Mouse (Mus musculus): ENCODE measurements around the gene Srp72. TPM values are rescaled to one million over a fixed set of nuclear protein-coding genes. Genes with fewer than 3 reads are reported as not detected.
"Not testable (repeated sequence)": the region's sequence is repeated elsewhere in the genome, so short reads cannot be mapped to it uniquely, and the experiment has no call there.

Srp72 gene
- polyA plus RNA-seq, 1 experiment from 2014 or later = 123 TPM

DNA sequence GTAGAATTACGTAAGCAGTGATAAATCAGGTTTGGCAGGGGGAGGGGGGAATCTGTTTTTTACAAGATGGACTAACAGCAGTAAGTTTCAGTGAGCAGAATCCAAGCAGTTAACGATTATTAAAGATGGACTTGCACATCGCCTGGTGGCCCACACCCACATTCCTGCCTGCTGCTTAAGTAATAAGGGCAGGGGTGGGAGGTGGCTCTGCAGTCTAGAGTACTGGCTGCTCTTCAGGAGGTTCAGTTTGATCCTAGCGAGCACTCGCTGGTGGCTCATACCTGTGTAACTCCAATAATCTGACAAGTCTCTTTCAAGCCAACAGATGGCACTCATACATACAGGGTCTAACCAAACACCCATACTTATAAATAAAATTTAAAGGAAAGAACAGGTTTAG lies 14.9 kb upstream of the Srp72 start:
- TF ChIP-seq CTCF (IDR thresholded peaks at IDR 0.05) = no peak
- CTCF ChIA-PET = interaction anchor here (0.6 to 1.0 kb wide), 2 partner anchors 9 to 12 kb away, joined by 3 read pairs; no protein-coding TSS in a partner anchor
- in situ Hi-C loops (cut with MboI; ENCODE audit: low pct_unique_long_range_greater_than_20kb) = loop anchor here (10.0 kb wide), 1 partner anchor 375 kb away; the partner anchor contains the start of gene Cep135
- no peak for ATAC-seq
- POLR2A ChIA-PET = interaction anchor here (0.9 kb wide), 1 partner anchor 14 kb away, joined by 5 read pairs; no protein-coding TSS in a partner anchor
- no peaks in the 10 kb centered on the region for H3K27me3 ChIP-seq
- no peak for DNase-seq (ENCODE audit: low read depth, low spot score)

DNA sequence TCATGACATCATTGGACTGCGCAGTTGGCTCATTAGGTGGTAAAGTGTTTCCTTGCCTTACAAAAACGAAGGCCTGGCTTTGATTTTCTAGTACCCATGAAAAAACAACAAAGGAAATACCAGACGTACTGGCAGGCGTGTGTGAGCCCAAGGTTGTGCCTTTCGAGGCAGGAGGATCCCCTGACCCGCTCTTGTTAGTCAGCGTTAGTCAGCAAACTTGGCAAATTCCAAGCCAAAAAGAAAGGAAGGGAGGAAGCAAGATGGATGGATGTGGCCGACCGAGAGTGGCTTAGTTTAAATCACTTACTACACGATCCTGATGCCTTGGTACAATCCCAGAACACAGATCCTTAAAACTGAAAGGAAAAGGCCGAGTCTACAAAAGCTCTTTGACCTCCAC lies 11.9 kb upstream of the Srp72 start:
- no peak for TF ChIP-seq CTCF (IDR thresholded peaks at IDR 0.05)
- CTCF ChIA-PET = interaction anchor here (1.2 kb wide), 2 partner anchors 8 to 79 kb away, joined by 3 read pairs; no protein-coding TSS in a partner anchor
- ATAC-seq = no peak
- in situ Hi-C loops (cut with MboI; ENCODE audit: low pct_unique_long_range_greater_than_20kb) = no loop called here
- no peak for DNase-seq (ENCODE audit: low read depth, low spot score)
- POLR2A ChIA-PET = interaction anchor here (0.7 kb wide), 1 partner anchor 56 kb away, joined by 3 read pairs; no protein-coding TSS in a partner anchor
- H3K27me3 ChIP-seq = no peaks in the 10 kb centered on the region

DNA sequence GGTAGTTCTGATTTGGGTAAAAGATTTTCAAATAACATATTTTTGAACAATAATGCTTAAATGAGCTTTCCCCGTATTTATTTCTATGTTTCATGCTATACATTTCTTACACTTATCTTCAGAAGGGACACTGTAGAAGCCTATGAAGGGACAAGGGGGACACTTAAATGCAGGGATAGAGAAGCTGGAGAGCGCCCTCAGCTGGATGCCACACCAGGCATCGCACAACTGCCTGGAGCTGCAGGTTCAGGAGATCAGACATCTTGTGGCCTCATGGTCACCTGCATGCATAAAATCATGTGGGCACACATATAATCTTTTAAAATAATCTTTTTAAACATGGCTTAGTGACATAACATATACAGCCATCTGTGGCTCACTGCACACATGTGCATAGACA lies 9.8 kb upstream of the Srp72 start:
- in situ Hi-C loops (cut with MboI; ENCODE audit: low pct_unique_long_range_greater_than_20kb) = no loop called here

DNA sequence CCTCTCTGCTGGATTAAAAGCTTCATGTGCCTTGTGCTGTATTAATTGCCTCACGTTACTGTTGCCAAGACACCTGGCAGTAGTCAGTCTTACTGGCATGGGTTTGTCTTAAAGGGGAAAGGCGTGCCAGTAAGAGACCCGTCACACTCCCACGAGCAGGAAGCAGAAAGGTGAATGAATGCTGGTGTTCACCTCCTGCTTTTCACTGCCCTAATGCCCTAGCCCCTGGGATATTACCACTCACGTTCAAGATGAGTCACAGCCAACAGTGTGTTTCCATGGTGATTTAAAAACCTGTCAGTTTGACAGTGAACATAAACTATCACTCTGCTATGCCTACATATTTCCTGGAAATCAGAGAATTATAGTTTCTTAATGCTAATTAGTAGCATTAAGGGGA lies 5.2 kb upstream of the Srp72 start:
- DNase-seq (ENCODE audit: low read depth, low spot score) = peak; percentile 50
- POLR2A ChIA-PET = no interaction called here
- CTCF ChIA-PET = interaction anchor here (1.2 to 1.5 kb wide), 3 partner anchors 13 to 46 kb away, joined by 3 to 4 read pairs (median 3); no protein-coding TSS in a partner anchor
- in situ Hi-C loops (cut with MboI; ENCODE audit: low pct_unique_long_range_greater_than_20kb) = no loop called here
- no peaks in the 10 kb centered on the region for H3K27me3 ChIP-seq
- peak; percentile 68 for ATAC-seq
- TF ChIP-seq CTCF (IDR thresholded peaks at IDR 0.05) = no peak

More for the DNA sequence above, 9.8 kb upstream of the Srp72 start:
- ChIA-PET CTCF (interaction anchor here (0.8 to 1.8 kb wide), 9 partner anchors 10 to 42 kb away, joined by 3 to 6 read pairs (median 3); partner anchors contain the start of genes Paics and Srp72), POLR2A (no interaction called here)
- TF ChIP-seq CTCF (IDR thresholded peaks at IDR 0.05) = peak; percentile 37
- no peaks in the 10 kb centered on the region for H3K27me3 ChIP-seq
- DNase-seq (ENCODE audit: low read depth, low spot score) (no peak), ATAC-seq (no peak)

DNA sequence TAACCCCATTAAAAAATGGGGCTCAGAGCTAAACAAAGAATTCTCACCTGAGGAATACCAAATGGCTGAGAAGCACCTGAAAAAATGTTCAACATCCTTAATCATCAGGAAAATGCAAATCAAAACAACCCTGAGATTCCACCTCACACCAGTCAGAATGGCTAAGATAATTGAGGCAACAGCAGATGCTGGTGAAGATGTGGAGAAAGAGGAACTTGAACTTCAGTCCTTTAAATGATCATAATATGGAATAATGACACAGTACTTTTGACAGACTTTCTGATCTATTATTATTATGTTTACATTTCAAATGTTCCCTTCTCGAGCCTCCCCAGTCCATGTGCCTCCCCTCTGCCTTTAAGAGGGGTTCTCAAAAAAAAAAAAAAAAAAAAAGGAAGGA lies 3.4 kb upstream of the Srp72 start:
- H3K27me3 ChIP-seq; DNase-seq (ENCODE audit: low read depth, low spot score); CTCF ChIA-PET; in situ Hi-C loops (cut with MboI; ENCODE audit: low pct_unique_long_range_greater_than_20kb); ATAC-seq: not testable (repeated sequence)
- POLR2A ChIA-PET = interaction anchor here (1.4 kb wide), 1 partner anchor 66 kb away, joined by 3 read pairs; no protein-coding TSS in a partner anchor

DNA sequence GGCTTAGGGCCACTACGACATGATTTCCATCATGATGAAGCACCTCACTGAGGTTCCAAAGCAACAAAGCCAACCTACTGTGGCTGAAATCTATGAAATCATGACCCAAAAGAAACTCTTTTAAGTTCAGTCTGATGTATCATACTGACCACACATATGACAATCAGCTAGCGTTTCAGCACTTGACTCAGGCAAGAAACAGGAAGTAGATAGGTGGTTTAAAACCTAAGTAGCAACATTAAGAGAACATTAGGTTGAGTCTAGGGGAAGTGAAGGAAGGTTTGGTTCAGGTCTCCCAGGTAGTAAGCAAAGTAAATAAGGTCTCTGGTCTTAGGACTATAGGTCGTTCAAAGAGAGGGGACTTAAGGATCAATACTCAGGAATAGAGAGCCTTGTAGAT lies 995 bp upstream of the Srp72 start:
- in situ Hi-C loops (cut with MboI; ENCODE audit: low pct_unique_long_range_greater_than_20kb) = no loop called here
- no peak for TF ChIP-seq CTCF (IDR thresholded peaks at IDR 0.05)

DNA sequence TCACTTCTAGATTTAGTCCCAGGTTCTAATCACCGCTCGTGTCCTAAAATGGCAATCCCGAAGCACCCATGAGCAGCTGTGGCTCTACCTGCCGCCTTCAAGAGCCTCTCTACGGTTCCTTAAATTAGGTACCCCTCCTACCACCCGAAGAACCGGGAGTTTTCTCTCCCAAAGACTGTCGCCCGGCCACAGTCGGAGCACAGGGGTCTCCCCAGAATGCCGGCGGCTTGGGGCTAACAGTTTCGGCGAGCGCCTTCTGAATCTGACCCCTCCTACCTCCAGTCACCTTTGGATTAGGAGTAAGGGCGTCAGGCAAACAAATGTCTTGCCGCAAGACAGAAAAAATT lies 303 bp upstream of the Srp72 start:
- CTCF ChIA-PET = interaction anchor here (1.3 kb wide), 1 partner anchor 10 kb away, joined by 5 read pairs; no protein-coding TSS in a partner anchor
- TF ChIP-seq CTCF (IDR thresholded peaks at IDR 0.05) = no peak
- no peaks in the 10 kb centered on the region for H3K27me3 ChIP-seq
- POLR2A ChIA-PET = interaction anchor here (0.5 kb wide), 1 partner anchor 9 kb away, joined by 4 read pairs; no protein-coding TSS in a partner anchor
- DNase-seq (ENCODE audit: low read depth, low spot score) (no peak), ATAC-seq (peak; percentile 5)
- in situ Hi-C loops (cut with MboI; ENCODE audit: low pct_unique_long_range_greater_than_20kb) = no loop called here

More for the DNA sequence above, 995 bp upstream of the Srp72 start:
- ChIA-PET POLR2A (no interaction called here), CTCF (interaction anchor here (1.3 kb wide), 1 partner anchor 9 kb away, joined by 5 read pairs; no protein-coding TSS in a partner anchor)
- no peaks in the 10 kb centered on the region for H3K27me3 ChIP-seq
- ATAC-seq = no peak
- DNase-seq (ENCODE audit: low read depth, low spot score) = no peak

DNA sequence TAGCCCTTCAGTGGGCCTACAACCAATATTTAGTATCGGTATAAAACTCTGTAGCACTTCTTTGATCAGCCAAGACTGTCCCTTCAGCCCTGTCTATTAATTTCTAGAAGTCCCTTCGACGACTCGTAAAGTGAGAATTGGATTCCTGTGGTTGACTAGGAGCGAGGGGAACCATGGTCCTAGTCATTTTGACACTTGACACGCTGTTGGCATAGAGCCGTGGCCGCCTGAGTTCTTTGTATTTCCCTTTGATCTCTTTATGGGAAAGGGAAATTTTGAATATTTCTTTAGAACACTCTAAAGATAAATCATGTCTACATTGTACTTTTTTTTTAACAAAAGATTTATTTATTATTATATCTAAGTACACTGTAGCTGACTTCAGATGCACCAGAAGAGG lies 1.3 kb downstream of the Srp72 start:
- TF ChIP-seq CTCF (IDR thresholded peaks at IDR 0.05) = no peak
- ChIA-PET CTCF (interaction anchor here (0.8 to 1.5 kb wide), 4 partner anchors 9 to 83 kb away, joined by 3 read pairs; no protein-coding TSS in a partner anchor), POLR2A (no interaction called here)
- no peak for DNase-seq (ENCODE audit: low read depth, low spot score)
- in situ Hi-C loops (cut with MboI; ENCODE audit: low pct_unique_long_range_greater_than_20kb) = no loop called here
- ATAC-seq = no peak
- no peaks in the 10 kb centered on the region for H3K27me3 ChIP-seq

DNA sequence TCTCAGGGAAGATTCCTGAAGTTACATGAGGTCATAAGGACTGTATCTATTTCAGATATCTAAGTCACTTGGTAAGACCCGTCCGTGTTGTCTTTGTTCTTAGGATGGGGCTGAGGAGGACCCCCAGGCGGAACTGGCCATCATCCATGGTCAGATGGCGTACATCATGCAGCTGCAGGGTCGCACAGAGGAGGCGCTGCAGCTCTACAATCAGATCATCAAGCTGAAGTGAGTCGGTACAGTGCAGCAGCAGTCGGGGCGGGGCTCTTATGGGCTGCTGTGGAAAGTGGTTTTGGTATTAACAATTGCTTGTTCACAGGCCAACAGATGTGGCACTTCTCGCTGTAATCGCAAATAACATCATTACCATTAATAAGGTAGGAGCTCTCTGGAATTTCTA lies 9.5 kb downstream of the Srp72 start:
- in situ Hi-C loops (cut with MboI; ENCODE audit: low pct_unique_long_range_greater_than_20kb) = no loop called here
- no peaks in the 10 kb centered on the region for H3K27me3 ChIP-seq
- ATAC-seq (no peak), DNase-seq (ENCODE audit: low read depth, low spot score) (no peak)
- TF ChIP-seq CTCF (IDR thresholded peaks at IDR 0.05) = no peak
- POLR2A ChIA-PET = no interaction called here
- CTCF ChIA-PET = interaction anchor here (0.7 to 1.8 kb wide), 6 partner anchors 9 to 82 kb away, joined by 3 to 4 read pairs (median 4); no protein-coding TSS in a partner anchor

DNA sequence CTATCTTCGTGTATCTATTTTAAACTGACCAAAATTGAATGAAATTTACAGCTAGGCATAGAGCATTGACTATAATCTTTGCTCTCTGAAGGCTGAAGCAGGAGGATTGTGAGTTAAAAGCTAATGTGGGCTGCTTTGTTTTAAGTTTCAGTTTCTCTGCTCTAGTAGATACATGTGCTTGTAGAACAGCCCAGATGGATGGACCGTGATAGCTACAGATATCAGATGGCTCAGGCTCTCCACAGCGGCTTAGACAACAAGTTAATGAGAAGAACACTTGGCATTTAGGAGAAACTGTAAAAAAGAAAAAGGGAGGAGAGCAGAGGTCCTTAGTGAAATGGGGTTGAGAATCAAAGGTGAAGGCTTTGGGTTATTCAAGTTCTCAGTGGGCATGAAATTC lies 16.3 kb downstream of the Srp72 start:
- no peak for TF ChIP-seq CTCF (IDR thresholded peaks at IDR 0.05)
- ATAC-seq (no peak), DNase-seq (ENCODE audit: low read depth, low spot score) (no peak)
- ChIA-PET POLR2A (interaction anchor here (0.7 kb wide), 1 partner anchor 12 kb away, joined by 3 read pairs; no protein-coding TSS in a partner anchor), CTCF (interaction anchor here (0.8 to 5.7 kb wide), 4 partner anchors 7 to 84 kb away, joined by 3 to 23 read pairs (median 7); partner anchors contain the start of genes Paics and Ppat)
- in situ Hi-C loops (cut with MboI; ENCODE audit: low pct_unique_long_range_greater_than_20kb) = no loop called here
- H3K27me3 ChIP-seq = no peaks in the 10 kb centered on the region

DNA sequence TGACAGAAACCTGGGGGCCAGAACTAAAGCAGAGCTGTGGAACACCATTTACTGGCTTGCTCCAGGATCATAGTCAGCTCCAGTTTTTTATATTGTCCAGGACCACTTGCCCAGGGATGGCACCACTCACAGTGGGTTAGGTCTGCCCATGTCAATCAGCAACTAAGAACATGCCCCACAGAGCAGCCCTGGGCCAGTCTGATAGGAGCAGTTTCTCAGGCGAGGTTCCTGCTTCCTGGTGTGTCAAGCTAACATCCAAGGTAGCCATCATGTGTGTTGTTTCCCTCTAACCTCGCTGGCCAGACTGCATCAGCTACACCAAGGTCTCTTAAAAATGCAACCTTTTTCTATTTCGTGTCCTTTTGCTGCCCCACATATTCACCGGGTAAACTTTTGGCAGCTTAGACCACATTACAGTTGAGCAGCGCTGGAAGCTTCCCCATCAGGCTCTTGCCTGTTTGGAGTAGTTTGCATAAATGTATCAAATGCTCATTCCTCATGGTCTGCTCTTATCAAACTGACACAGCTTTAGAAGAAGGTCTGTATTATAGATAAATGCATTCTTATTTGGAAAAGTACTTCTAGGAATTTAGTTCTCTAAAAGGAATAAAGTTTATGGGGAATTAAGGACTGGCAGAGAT lies 18.8 kb downstream of the Srp72 start:
- CTCF ChIA-PET = interaction anchor here (1.2 kb wide), 1 partner anchor 9 kb away, joined by 4 read pairs; no protein-coding TSS in a partner anchor
- in situ Hi-C loops (cut with MboI; ENCODE audit: low pct_unique_long_range_greater_than_20kb) = no loop called here
- POLR2A ChIA-PET = no interaction called here
- TF ChIP-seq CTCF (IDR thresholded peaks at IDR 0.05) = no peak
- no peaks in the 10 kb centered on the region for H3K27me3 ChIP-seq
- DNase-seq (ENCODE audit: low read depth, low spot score) (no peak), ATAC-seq (no peak)
